Mouse (Mus musculus) left cerebral cortex, postnatal 14 days (tissue): ENCODE results near the gene Taf9b. TPM values are rescaled to one million over a fixed set of nuclear protein-coding genes. Genes with fewer than 3 reads are reported as not detected.

Source experiments
- DNase-seq, 2 experiments: peaks; one replicate each; pipeline ENCODE4 v3.0.0; 2021 to 2022; ENCODE audit warnings: low spot score in 2 of 2, mixed read lengths in 1 of 2
- intact Hi-C: fragments of 180-260 bp; cut with DNase I; formaldehyde crosslinking; loops from one replicate; pipeline ENCODE4 v1.15.1; 2025
- total RNA-seq, 2 experiments: library from RNA; stranded (reverse); gene quantifications; 2 replicates each; pipeline ENCODE4 v1.2.3; 2021

Taf9b gene
- total RNA-seq, 2 experiments from 2014 or later = 23.0 to 25.9 TPM

GRCm38 (mm10) chrX:106163995-106164394 is 57.0 kb downstream of the Taf9b start:
- DNase-seq = no peak

More at GRCm38 (mm10) chrX:106163995-106164394, 57.0 kb downstream of the Taf9b start:
- intact Hi-C loops = no loop called here

Other genes starting within 250 kb of the Taf9b start
- 10 to 100 TPM; 13.5 to 16.0 TPM for gene Magt1, start 209.3 kb downstream of the Taf9b start, total RNA-seq
- gene Cox7b, start 205.5 kb downstream of the Taf9b start, total RNA-seq = 100 to 1,000 TPM; 373 to 414 TPM
- gene Atp7a, start 193.9 kb downstream of the Taf9b start, total RNA-seq = 1 to 10 TPM; 7.1 to 9.3 TPM
- gene Tlr13, start 78.0 kb downstream of the Taf9b start, total RNA-seq = 1 to 10 TPM; 1.3 to 1.7 TPM
- 100 to 1,000 TPM; 408 to 434 TPM for gene Pgk1, start 34.1 kb downstream of the Taf9b start, total RNA-seq
- gene Fnd3c2, start 34.2 kb upstream of the Taf9b start, total RNA-seq = not detected